Mouse (Mus musculus) layer of hippocampus, postnatal 25 days (tissue): ENCODE data around the gene Afap1. TPM values are rescaled to one million over a fixed set of nuclear protein-coding genes. Genes with fewer than 3 reads are reported as not detected.
A peak's percentile ranks its signal among the peaks of the same experiment; 100 is the strongest.

Experiments used
- DNase-seq, 2 experiments: peaks; one replicate each; pipeline ENCODE4 v3.0.0; 2022; ENCODE audit warnings: mixed read lengths in 2 of 2, low spot score in 1 of 2; ENCODE audit errors: extremely low spot score in 1 of 2
- total RNA-seq, 2 experiments: library from RNA; stranded (reverse); gene quantifications; 2 replicates each; pipeline ENCODE4 v1.2.3; 2021

Gene Afap1
- total RNA-seq, 2 experiments from 2014 or later = 24.4 to 39.0 TPM

DNA sequence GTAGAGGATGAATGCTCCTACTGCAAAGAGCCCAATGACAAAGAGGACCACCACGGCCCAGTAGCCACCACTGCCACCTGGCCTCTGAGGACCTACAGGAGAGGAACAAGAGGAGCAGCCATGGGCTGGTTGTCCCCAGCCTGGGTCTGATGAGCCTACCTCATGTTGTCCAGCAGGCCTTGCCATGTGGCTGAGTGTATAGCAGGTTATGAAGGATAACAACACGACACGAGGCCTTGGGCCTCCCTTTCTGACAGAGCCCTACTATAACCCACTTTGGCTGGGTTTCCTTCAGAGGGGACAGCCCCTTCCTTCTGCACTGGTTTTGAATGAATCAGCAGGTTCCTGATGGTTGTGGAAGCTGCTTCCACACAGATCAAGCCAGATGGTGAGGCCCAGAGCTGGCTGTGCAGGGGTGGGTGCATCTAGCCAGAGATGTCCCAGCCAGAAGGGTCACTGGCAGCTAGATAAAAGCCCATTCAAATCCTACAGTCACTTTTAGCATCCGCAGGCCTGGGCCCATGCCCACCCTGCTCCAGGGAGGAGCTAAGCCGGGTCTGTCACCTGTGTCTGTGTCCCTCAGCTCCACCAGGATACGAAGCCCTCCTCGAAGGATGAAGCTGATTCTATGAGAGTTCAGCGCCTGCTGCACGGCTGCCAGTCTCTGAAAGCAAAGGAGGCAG is 131.0 kb downstream of the Afap1 start:
- no peak for DNase-seq

GRCm38 (mm10) chr5:36025076-36025475 is 132.0 kb downstream of the Afap1 start:
- DNase-seq = no peak

GRCm38 (mm10) chr5:36033531-36034426 is 140.7 kb downstream of the Afap1 start:
- DNase-seq = peak in 1 of 2 experiments; percentile 21

- no peak for DNase-seq
Measured at GRCm38 (mm10) chr5:36039596-36039995, 146.5 kb downstream of the Afap1 start.

- peak in 1 of 2 experiments; percentile 42 for DNase-seq
Measured at GRCm38 (mm10) chr5:36040398-36041235, 147.5 kb downstream of the Afap1 start.

DNA sequence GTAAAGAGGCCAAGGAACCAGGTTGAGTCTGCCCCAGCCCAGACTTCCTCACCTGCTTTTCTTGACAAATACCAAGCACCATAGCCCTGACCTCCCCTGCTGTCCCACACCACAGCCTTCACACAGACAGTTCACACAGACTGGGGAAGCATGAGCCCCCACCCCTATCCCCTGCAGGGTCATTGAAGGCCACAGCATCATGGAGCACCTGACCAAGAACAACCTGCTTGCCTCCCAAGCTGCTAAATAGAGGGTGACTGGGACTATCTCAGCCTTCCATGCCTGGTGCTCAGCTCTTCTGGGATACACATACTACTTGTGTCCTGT is 148.1 kb downstream of the Afap1 start:
- no peak for DNase-seq

GRCm38 (mm10) chr5:36041756-36042155 is 148.6 kb downstream of the Afap1 start:
- DNase-seq = no peak

DNA sequence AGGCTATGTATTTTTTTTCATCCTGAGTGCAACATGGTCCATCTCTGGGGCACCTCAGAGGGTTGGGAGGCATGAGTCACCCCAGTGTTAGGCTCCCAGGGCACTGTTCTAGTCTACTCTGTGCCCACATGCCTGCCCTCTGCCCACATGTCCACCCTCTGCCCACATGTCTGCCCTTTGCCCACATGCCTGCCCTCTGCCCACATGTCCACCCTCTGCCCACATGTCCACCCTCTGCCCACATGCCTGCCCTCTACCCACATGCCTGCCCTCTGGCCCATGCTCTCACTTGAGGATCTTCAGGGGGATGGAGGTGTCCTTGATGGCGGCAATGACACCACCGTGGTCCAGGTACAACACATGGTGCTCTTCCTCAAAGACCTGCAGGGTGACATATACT is 150.0 kb downstream of the Afap1 start:
- DNase-seq = no peak

Other genes starting within 250 kb of the Afap1 start
- gene Htra3, start 213.5 kb upstream of the Afap1 start, total RNA-seq = 1 to 10 TPM; 5.9 to 8.0 TPM
- gene Sh3tc1, start 153.3 kb upstream of the Afap1 start, total RNA-seq = 1 to 10 TPM; 1.5 to 1.6 TPM
- 100 to 1,000 TPM; 123 to 132 TPM for gene Ablim2, start 135.4 kb upstream of the Afap1 start, total RNA-seq